ENCODE assay signal across 14 mouse cellular contexts in genomic region chr10:59932521-59932920, GRCm38 (mm10). TPM values are rescaled to one million over a fixed set of nuclear protein-coding genes. Genes with fewer than 3 reads are reported as not detected.
DNase-seq lines count a peak whose midpoint lies in the region; ATAC-seq and TF ChIP-seq lines count a peak whose summit lies in the region.
"Had no signal": no experiment of that assay in that cellular context is flagged by ENCODE, and none has a peak within 500 bp of the region (broad histone marks: within the 10 kb centered on the region; RNA-seq: fewer than 3 reads in every experiment).

No protein-coding gene starts in this region.

- no peak overlapping the region for H3K4me3 ChIP-seq in layer of hippocampus, adult 2 months
- H3K4me3 ChIP-seq: embryonic facial prominence, embryonic 12.5 days; left cerebral cortex, adult 2 months; liver, embryonic 12.5 days; stomach, embryonic 15.5 days had no signal

- no peak overlapping the region for H3K27ac ChIP-seq in layer of hippocampus, adult 2 months
- H3K27ac ChIP-seq: embryonic facial prominence, embryonic 12.5 days; left cerebral cortex, adult 2 months; liver, embryonic 12.5 days; stomach, embryonic 15.5 days had no signal

- ATAC-seq in common myeloid progenitor, adult 5-6 weeks (replicated peaks; ENCODE audit: low read depth, poor library complexity, severe bottlenecking), result peak; percentile 91
- peak; percentile 86 for ATAC-seq in monocyte, adult 5-6 weeks (replicated peaks; ENCODE audit: insufficient number of reproducible peaks, low FRiP score, low TSS enrichment, poor library complexity, severe bottlenecking)
- ATAC-seq: liver, embryonic 12.5 days; midbrain, embryonic 16.5 days had no signal

- TF ChIP-seq CTCF in layer of hippocampus, adult 2 months (conservative IDR thresholded peaks at IDR 0.05), result no peak

- peak; percentile 55 for DNase-seq in kidney, adult 9 months
- no peak for DNase-seq in kidney, adult 11 months
- peak; percentile 54 for DNase-seq in CD4-positive, CD25-positive, alpha-beta regulatory T cell, adult 2 months (ENCODE audit: low read depth, low spot score)
- DNase-seq in layer of hippocampus, adult 2 months (ENCODE audit: low spot score in 2 of 2), result no peak
- DNase-seq in gastrocnemius, adult 8-10 months (ENCODE audit: low spot score in 2 of 2), result no peak
- DNase-seq in ovary, postnatal 36 days (ENCODE audit: low spot score), result no peak
- DNase-seq: retina, postnatal 1 day had no signal

RNA-seq across cellular contexts. Expression of gene Ddit4, which starts 19.1 kb away (rescaled TPM):
- total RNA-seq in common myeloid progenitor, adult 5-6 weeks (2017), result 1.4 and 4.2 TPM in 2 replicates
- 29.5 to 34.2 TPM (median 34.2 TPM) in 3 replicates for total RNA-seq in monocyte, adult 5-6 weeks (2017)
- total RNA-seq in layer of hippocampus, adult 2 months (2021), result 10 to 100 TPM; 63.6 to 66.7 TPM
- total RNA-seq in gastrocnemius, adult 8-10 months (2022), result 10 to 100 TPM in 2 of 4 experiments, 1 to 10 TPM in 2; 4.7 to 45.4 (median 9.4) TPM

RNA-seq across cellular contexts. Expression of gene Dnajb12, which starts 53.2 kb away (rescaled TPM):
- total RNA-seq in common myeloid progenitor, adult 5-6 weeks (2017), result 22.7 and 23.9 TPM in 2 replicates
- 29.6 to 41.9 TPM (median 30.0 TPM) in 3 replicates for total RNA-seq in monocyte, adult 5-6 weeks (2017)
- 10 to 100 TPM; 54.4 to 56.8 TPM for total RNA-seq in layer of hippocampus, adult 2 months (2021)
- 10 to 100 TPM; 77.8 to 89.1 (median 82.1) TPM for total RNA-seq in gastrocnemius, adult 8-10 months (2022)

Comparison
In these comparisons a context has a peak if more than half of its experiments do, and no peak if none do; other contexts are left out.
1. DNase-seq: peak in kidney, adult 9 months (single experiment) and CD4-positive, CD25-positive, alpha-beta regulatory T cell, adult 2 months (single experiment); none in kidney, adult 11 months (single experiment), layer of hippocampus, adult 2 months (0 of 2), gastrocnemius, adult 8-10 months (0 of 2) and ovary, postnatal 36 days (single experiment).